Mouse (Mus musculus) thymus, adult 2 months (tissue): Measurements from ENCODE around the gene Olfr1030.

Experiments
- CTCF ChIP-seq: fragments of 200-500 bp; IDR thresholded peaks from 2 replicates; pipeline ENCODE4 v1.5.1; 2012; ENCODE audit warnings: mild to moderate bottlenecking, control low read depth, low read length, moderate library complexity, borderline replicate concordance; ENCODE audit not compliant: control insufficient read depth, poor library complexity, insufficient read depth; ENCODE audit errors: extremely low read depth
- POLR2A ChIP-seq: fragments of 200-500 bp; IDR thresholded peaks from 2 replicates; pipeline ENCODE4 v1.6.1; 2012; ENCODE audit warnings: mild to moderate bottlenecking, low read length, control low read depth, moderate library complexity; ENCODE audit not compliant: control insufficient read depth, poor library complexity, insufficient read depth; ENCODE audit errors: extremely low read depth

DNA sequence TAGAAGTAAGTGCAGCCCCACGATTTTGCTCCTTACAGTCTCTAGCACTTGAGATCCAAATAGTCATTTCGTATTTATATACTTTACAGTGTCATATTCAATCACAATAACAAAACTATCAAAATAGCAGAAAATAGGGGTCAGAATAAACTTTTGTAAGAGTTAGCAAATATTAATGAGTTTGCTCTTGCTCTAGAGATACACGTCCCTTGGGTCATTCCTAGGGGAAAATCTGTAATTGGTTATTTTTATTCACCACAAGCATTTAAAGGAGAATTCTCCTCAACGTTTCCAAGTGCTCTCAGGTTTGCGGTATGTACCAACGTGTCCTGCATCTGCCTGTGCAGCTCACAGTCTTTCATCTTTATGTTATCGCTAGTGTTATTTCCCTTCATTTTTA lies 26.2 kb downstream of the Olfr1030 start, which contains the start of gene Olfr1032:
- TF ChIP-seq CTCF, result no peak
- no peak for TF ChIP-seq POLR2A
